Mouse (Mus musculus) lung, postnatal 10 days (tissue): ENCODE data around the gene Cyp2c39.
"Not testable (repeated sequence)": the region's sequence is repeated elsewhere in the genome, so short reads cannot be mapped to it uniquely, and the experiment has no call there.

Experiments
- DNase-seq: peaks from one replicate; pipeline ENCODE4 v3.0.0; 2021

Cyp2c39 gene

GRCm38 (mm10) chr19:39510534-39510933 lies at the start of gene Cyp2c39:
TSS of gene Cyp2c39 (plus strand) at chr19:39510862.
- no peak for DNase-seq

GRCm38 (mm10) chr19:39462941-39463340 lies 47.7 kb upstream of the Cyp2c39 start, which contains the start of gene Cyp2c38:
TSS of gene Cyp2c38 (minus strand) at chr19:39463075.
- DNase-seq = no peak

GRCm38 (mm10) chr19:39463923-39464322 lies 46.7 kb upstream of the Cyp2c39 start:
- no peak for DNase-seq

- DNase-seq = not testable (repeated sequence)
Measured at GRCm38 (mm10) chr19:39483961-39484360, 26.7 kb upstream of the Cyp2c39 start.

- DNase-seq = no peak
Measured at GRCm38 (mm10) chr19:39506341-39506740, 4.3 kb upstream of the Cyp2c39 start.

GRCm38 (mm10) chr19:39509533-39509932 lies 1.1 kb upstream of the Cyp2c39 start:
- DNase-seq = no peak
